Mouse (Mus musculus) E14TG2a.4 (cell line): ENCODE data around the gene Dnmt3a.

Source experiments
- CTCF ChIP-seq: conservative IDR thresholded peaks from 2 replicates; pipeline ENCODE4 v1.5.1; 2014; ENCODE audit warnings: low read length
- POU5F1 ChIP-seq: IDR thresholded peaks from 2 replicates; pipeline ENCODE4 v1.6.1; 2014; ENCODE audit warnings: low read length, borderline replicate concordance

GRCm38 (mm10) chr12:3905436-3905835 lies 99.6 kb downstream of the Dnmt3a start:
- TF ChIP-seq CTCF (no peak), POU5F1 (no peak)
